ENCODE assay signal across 9 mouse cellular contexts in the genomic region with DNA sequence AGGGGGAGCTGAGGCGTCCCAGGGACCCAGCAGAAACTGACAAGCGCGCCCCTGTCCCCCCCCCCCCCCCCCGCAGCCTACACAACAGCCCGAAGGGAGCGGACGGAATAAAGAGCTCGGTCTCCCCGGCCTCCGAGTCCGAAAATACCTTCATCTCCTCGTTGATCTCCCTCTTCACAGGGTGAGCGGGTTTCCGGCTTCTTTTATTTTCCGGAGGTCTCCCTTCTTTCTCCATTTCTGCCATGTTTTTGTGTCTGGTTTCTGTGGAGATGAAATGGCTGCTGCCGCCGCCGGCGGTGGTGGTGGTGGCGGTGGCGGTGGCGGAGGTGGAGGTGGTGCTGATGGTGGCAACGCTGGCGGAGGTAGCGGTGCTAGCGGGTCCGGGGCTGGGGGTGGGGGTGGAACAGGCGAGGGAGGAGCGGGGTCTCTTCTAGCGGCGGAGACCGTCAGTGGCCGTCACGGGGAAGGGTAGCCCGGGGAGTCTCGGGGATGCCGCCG. TPM values are rescaled to one million over a fixed set of nuclear protein-coding genes. Genes with fewer than 3 reads are reported as not detected.
A peak's percentile ranks its signal among the peaks of the same experiment; 100 is the strongest.
DNase-seq lines count a peak whose midpoint lies in the region; ATAC-seq and TF ChIP-seq lines count a peak whose summit lies in the region.
"Had no signal": no experiment of that assay in that cellular context is flagged by ENCODE, and none has a peak within 500 bp of the region (broad histone marks: within the 10 kb centered on the region; RNA-seq: fewer than 3 reads in every experiment).

No protein-coding gene starts in this region.

- no peak for DNase-seq in lung, postnatal 36 days
- DNase-seq in brain, embryonic 14.5 days (ENCODE audit: low read depth) = peak; percentile 69
- peak; percentile 69 for DNase-seq in limb, embryonic 10.5 days (ENCODE audit: low spot score)
- no peak for DNase-seq in urinary bladder, postnatal 10 days (ENCODE audit: low spot score)
- DNase-seq in embryo, embryonic 9.5 days (ENCODE audit: extremely low spot score) = no peak

- H3K36me3 ChIP-seq in lung, embryonic 15.5 days = no peaks in the 10 kb centered on the region
- no peaks in the 10 kb centered on the region for H3K36me3 ChIP-seq in heart, embryonic 12.5 days
- no peaks in the 10 kb centered on the region for H3K36me3 ChIP-seq in limb, embryonic 10.5 days
- no peaks in the 10 kb centered on the region for H3K36me3 ChIP-seq in neural tube, embryonic 15.5 days

- H3K4me2 ChIP-seq in lung, embryonic 15.5 days = peak overlapping the region; percentile 94
- peak overlapping the region; percentile 85 for H3K4me2 ChIP-seq in heart, embryonic 12.5 days
- peak overlapping the region; percentile 89 for H3K4me2 ChIP-seq in neural tube, embryonic 15.5 days

- H3K9me3 ChIP-seq in lung, embryonic 15.5 days = no peaks in the 10 kb centered on the region
- no peaks in the 10 kb centered on the region for H3K9me3 ChIP-seq in heart, embryonic 12.5 days (replicated peaks)
- no peaks in the 10 kb centered on the region for H3K9me3 ChIP-seq in limb, embryonic 10.5 days (replicated peaks)
- H3K9me3 ChIP-seq in neural tube, embryonic 15.5 days (replicated peaks) = no peaks in the 10 kb centered on the region

- H3K4me3 ChIP-seq in lung, embryonic 15.5 days = peak overlapping the region; percentile 74
- H3K4me3 ChIP-seq in heart, embryonic 12.5 days = peak overlapping the region; percentile 93
- peak overlapping the region; percentile 81 for H3K4me3 ChIP-seq in limb, embryonic 10.5 days
- peak overlapping the region; percentile 90 for H3K4me3 ChIP-seq in neural tube, embryonic 15.5 days (replicated peaks)

- no peak for TF ChIP-seq POLR2A in brain, embryonic 14.5 days (IDR thresholded peaks at IDR 0.05; ENCODE audit: borderline replicate concordance, extremely low read depth, insufficient read depth, insufficient read length, poor library complexity, severe bottlenecking)

- H3K27me3 ChIP-seq in lung, embryonic 15.5 days = peaks cover 87% of the 10 kb centered on the region
- peaks cover 6% of the 10 kb centered on the region for H3K27me3 ChIP-seq in heart, embryonic 12.5 days (replicated peaks)
- peaks cover 65% of the 10 kb centered on the region for H3K27me3 ChIP-seq in limb, embryonic 10.5 days (ENCODE audit: low read depth, poor library complexity, severe bottlenecking)
- H3K27me3 ChIP-seq in neural tube, embryonic 15.5 days (replicated peaks) = no peaks in the 10 kb centered on the region

- WGBS in lung, embryonic 15.5 days = 0% methylated on average over 27 of the region's 38 CpGs
- 0% methylated on average over 25 of the region's 38 CpGs for WGBS in heart, embryonic 12.5 days
- under 1% methylated on average over 38 of the region's 38 CpGs for WGBS in limb, embryonic 10.5 days
- under 1% methylated on average over 34 of the region's 38 CpGs for WGBS in neural tube, embryonic 15.5 days

- peaks cover 25% of the 10 kb centered on the region for H3K4me1 ChIP-seq in lung, embryonic 15.5 days
- H3K4me1 ChIP-seq in heart, embryonic 12.5 days (replicated peaks) = peaks cover 27% of the 10 kb centered on the region
- H3K4me1 ChIP-seq in limb, embryonic 10.5 days = peaks cover 49% of the 10 kb centered on the region
- H3K4me1 ChIP-seq in neural tube, embryonic 15.5 days = peaks cover 50% of the 10 kb centered on the region

- peak overlapping the region; percentile 51 for H3K9ac ChIP-seq in lung, embryonic 15.5 days
- peak overlapping the region; percentile 88 for H3K9ac ChIP-seq in heart, embryonic 12.5 days
- peak overlapping the region; percentile 98 for H3K9ac ChIP-seq in neural tube, embryonic 15.5 days (replicated peaks)

- TF ChIP-seq CTCF in brain, embryonic 14.5 days (IDR thresholded peaks at IDR 0.05; ENCODE audit: borderline replicate concordance, extremely low read depth, insufficient read depth, insufficient read length) = no peak

- no peak overlapping the region for H3K27ac ChIP-seq in lung, embryonic 15.5 days
- H3K27ac ChIP-seq in heart, embryonic 12.5 days (ENCODE audit: poor library complexity, severe bottlenecking) = peak overlapping the region; percentile 52
- H3K27ac ChIP-seq in limb, embryonic 10.5 days = peak overlapping the region; percentile 90
- H3K27ac ChIP-seq in neural tube, embryonic 15.5 days (replicated peaks) = peak overlapping the region; percentile 98
- H3K27ac ChIP-seq: macrophage had no signal

- peak; percentile 43 for ATAC-seq in lung, embryonic 15.5 days (ENCODE audit: borderline replicate concordance, extremely low read depth, low FRiP score, low TSS enrichment)
- peak; percentile 46; the same call in 1 of the 2 replicates for ATAC-seq in heart, embryonic 12.5 days (ENCODE audit: insufficient number of reproducible peaks, low FRiP score)
- peak; percentile 66 for ATAC-seq in neural tube, embryonic 15.5 days (ENCODE audit: low FRiP score)

RNA-seq across cellular contexts. Expression of a gene that starts 0.5 kb away (rescaled TPM):
- polyA plus RNA-seq in lung, embryonic 15.5 days (2015; fragmentation: Nextera tagmentation; extraction: Ambion mirVana) = 0.39 and 0.66 TPM in 2 replicates
- polyA plus RNA-seq in brain, embryonic 14.5 days (2012; rRNA removed) = 15.0 and 30.6 TPM in 2 replicates
- polyA plus RNA-seq in heart, embryonic 12.5 days (2016; fragmentation: Nextera tagmentation; extraction: Ambion mirVana) = 2.8 and 3.1 TPM in 2 replicates
- polyA plus RNA-seq in limb, embryonic 10.5 days (2016; fragmentation: Nextera tagmentation; extraction: Ambion mirVana) = 1.4 and 2.3 TPM in 2 replicates
- 7.7 and 10.0 TPM in 2 replicates for polyA plus RNA-seq in neural tube, embryonic 15.5 days (2015; fragmentation: Nextera tagmentation; extraction: Ambion mirVana)
- polyA plus RNA-seq: macrophage had no signal

RNA-seq across cellular contexts. Expression of a gene that starts 0.6 kb away (rescaled TPM):
- polyA plus RNA-seq in lung, embryonic 15.5 days (2015; fragmentation: Nextera tagmentation; extraction: Ambion mirVana) = 0.25 and 0.36 TPM in 2 replicates
- polyA plus RNA-seq in brain, embryonic 14.5 days (2012; rRNA removed) = 3.3 and 4.3 TPM in 2 replicates
- 0.23 and 0.45 TPM in 2 replicates for polyA plus RNA-seq in heart, embryonic 12.5 days (2016; fragmentation: Nextera tagmentation; extraction: Ambion mirVana)
- polyA plus RNA-seq in limb, embryonic 10.5 days (2016; fragmentation: Nextera tagmentation; extraction: Ambion mirVana) = 0.30 and 0.83 TPM in 2 replicates
- 1.4 and 1.5 TPM in 2 replicates for polyA plus RNA-seq in neural tube, embryonic 15.5 days (2015; fragmentation: Nextera tagmentation; extraction: Ambion mirVana)
- polyA plus RNA-seq: macrophage had no signal

RNA-seq across cellular contexts. Expression of a gene that starts 47.4 kb away (rescaled TPM):
- polyA plus RNA-seq in lung, embryonic 15.5 days (2015; fragmentation: Nextera tagmentation; extraction: Ambion mirVana) = 10.1 and 11.9 TPM in 2 replicates
- polyA plus RNA-seq in brain, embryonic 14.5 days (2012; rRNA removed) = 12.3 and 12.6 TPM in 2 replicates
- polyA plus RNA-seq in heart, embryonic 12.5 days (2016; fragmentation: Nextera tagmentation; extraction: Ambion mirVana) = 12.2 and 12.3 TPM in 2 replicates
- polyA plus RNA-seq in limb, embryonic 10.5 days (2016; fragmentation: Nextera tagmentation; extraction: Ambion mirVana) = 14.5 and 14.8 TPM in 2 replicates
- polyA plus RNA-seq in neural tube, embryonic 15.5 days (2015; fragmentation: Nextera tagmentation; extraction: Ambion mirVana) = 16.1 and 16.8 TPM in 2 replicates

Comparison
In these comparisons a context has a peak if more than half of its experiments do, and no peak if none do; other contexts are left out.
1. DNase-seq: peak in brain, embryonic 14.5 days (single experiment) and limb, embryonic 10.5 days (single experiment); none in lung, postnatal 36 days (single experiment), urinary bladder, postnatal 10 days (single experiment) and embryo, embryonic 9.5 days (single experiment).
2. Peak in every context shown above with its lines, with median percentiles within 50 percentile points of each other: ATAC-seq, H3K4me2 ChIP-seq, H3K4me3 ChIP-seq and H3K9ac ChIP-seq.